Mouse (Mus musculus) stomach, embryonic 14.5 days (tissue): ENCODE results near the gene Ndufs5. TPM values are rescaled to one million over a fixed set of nuclear protein-coding genes. Genes with fewer than 3 reads are reported as not detected.

Experiments used
- ATAC-seq: fragments of 200-750 bp; cut with Nextera tagmentation; 2 replicates; pipeline ENCODE4 v1.8.0; 2017; ENCODE audit warnings: low read depth, moderate TSS enrichment; ENCODE audit not compliant: insufficient number of reproducible peaks, insufficient read depth, low FRiP score
- H3K27ac ChIP-seq: fragments of 300-500 bp; sonication (generic); 2 replicates; pipeline ENCODE4 v1.5.1; 2014; ENCODE audit warnings: mild to moderate bottlenecking, low read length, moderate library complexity, mixed read lengths
- H3K27me3 ChIP-seq: fragments of 300-500 bp; sonication (generic); 2 replicates; pipeline ENCODE4 v1.6.1; 2014; ENCODE audit warnings: low read length, control low read depth, mixed read lengths; ENCODE audit not compliant: control insufficient read depth, insufficient read depth
- H3K36me3 ChIP-seq: fragments of 300-500 bp; sonication (generic); 2 replicates; pipeline ENCODE4 v1.6.1; 2014; ENCODE audit warnings: mild to moderate bottlenecking, control low read depth, low read length, moderate library complexity, mixed read lengths; ENCODE audit not compliant: control insufficient read depth, insufficient read depth
- H3K4me1 ChIP-seq: fragments of 300-500 bp; sonication (generic); 2 replicates; pipeline ENCODE4 v1.6.1; 2014; ENCODE audit warnings: low read length, control low read depth, mixed read lengths; ENCODE audit not compliant: control insufficient read depth, insufficient read depth
- H3K4me2 ChIP-seq: fragments of 300-500 bp; sonication (generic); replicated peaks from 2 replicates; pipeline ENCODE4 v1.6.1; 2014; ENCODE audit warnings: low read depth, low read length, control low read depth
- H3K4me3 ChIP-seq: fragments of 300-500 bp; sonication (generic); 2 replicates; pipeline ENCODE4 v1.5.1; 2014; ENCODE audit warnings: low read depth, low read length, control low read depth
- H3K9ac ChIP-seq: fragments of 300-500 bp; sonication (generic); replicated peaks from 2 replicates; pipeline ENCODE4 v1.6.1; 2014; ENCODE audit warnings: low read depth, mild to moderate bottlenecking, control low read depth, low read length, moderate library complexity, mixed read lengths
- H3K9me3 ChIP-seq: fragments of 300-500 bp; sonication (generic); 2 replicates; pipeline ENCODE4 v1.6.1; 2016; ENCODE audit warnings: low read depth, low read length, control low read depth; ENCODE audit not compliant: control insufficient read depth
- WGBS: fragments of 180-500 bp; shearing (Covaris S2); extraction: QIAGEN DNeasy Blood & Tissue Kit; methylation state at CpG from one replicate; pipeline ENCODE4 v1.1.7; 2014; 5-methylcytosine and 5-hydroxymethylcytosine counted together
- polyA plus RNA-seq: library from polyadenylated mRNA; unstranded; fragments of >200 nt; fragmentation: Nextera tagmentation; extraction: Ambion mirVana; gene quantifications from 2 replicates; pipeline ENCODE4 v1.2.1, GENCODE M21; 2014

The Ndufs5 gene
- polyA plus RNA-seq, 1 experiment from 2014 or later: 346 TPM

DNA sequence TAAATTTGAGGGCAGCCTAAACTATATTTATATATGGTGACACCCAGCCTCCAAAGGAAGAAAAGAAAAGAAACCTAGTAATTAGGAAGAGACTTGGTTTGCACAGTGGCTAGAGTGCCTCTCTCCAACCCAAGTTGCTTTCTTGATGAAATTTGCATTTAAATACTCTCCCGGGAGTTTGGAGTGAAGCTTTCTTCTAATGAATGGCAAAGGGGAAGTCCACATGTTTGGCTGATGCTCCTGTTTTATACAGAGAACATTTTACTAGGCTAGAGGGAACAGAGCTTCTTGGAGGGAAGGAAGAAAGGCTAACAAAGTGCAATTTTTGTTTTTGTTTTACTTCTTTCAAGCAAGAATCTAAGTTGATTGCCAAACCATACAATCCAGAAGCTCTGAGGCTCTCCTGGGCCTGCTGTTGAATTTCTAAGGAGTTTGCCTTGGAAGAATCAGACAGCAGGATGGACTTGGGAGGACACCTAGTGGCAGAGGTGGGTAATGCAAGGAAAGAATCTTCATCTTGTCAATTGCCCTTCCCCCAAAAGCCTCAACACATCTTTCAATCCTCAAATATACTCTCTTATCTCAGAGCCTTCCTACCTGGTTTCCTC, 50.6 kb downstream of the Ndufs5 start:
- Histone ChIP-seq H3K4me1 (peaks cover 18% of the 10 kb centered on the region; the same call in 1 of the 2 replicates), H3K27ac (no peak overlapping the region)
- WGBS: 49% methylated on average over 1 of the region's 1 CpGs

DNA sequence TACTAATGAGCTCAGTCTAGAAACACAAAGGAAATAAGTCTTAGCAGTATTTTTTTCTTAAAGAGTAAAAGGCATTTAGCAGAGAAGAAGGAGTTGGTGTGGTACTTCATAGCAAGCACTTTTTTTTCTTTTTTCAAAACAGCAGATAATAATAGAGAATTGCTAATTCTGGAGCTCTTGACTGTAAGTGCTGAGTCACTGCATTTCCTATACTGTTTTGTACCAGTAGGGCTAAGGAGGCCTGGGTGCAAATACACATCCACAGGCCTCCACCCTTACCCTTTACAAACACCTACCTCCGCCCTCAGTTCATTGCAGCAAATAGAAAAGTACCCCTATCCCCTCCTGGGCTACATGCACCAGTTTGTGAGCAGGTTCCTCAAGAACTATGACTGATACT, 51.5 kb downstream of the Ndufs5 start:
- Histone ChIP-seq H3K4me1 (peaks cover 26% of the 10 kb centered on the region; the same call in 1 of the 2 replicates), H3K9me3 (no peaks in the 10 kb centered on the region), H3K27ac (no peak overlapping the region), H3K27me3 (no peaks in the 10 kb centered on the region), H3K36me3 (no peaks in the 10 kb centered on the region), H3K9ac (no peak overlapping the region), H3K4me3 (no peak overlapping the region), H3K4me2 (no peak overlapping the region)
- no peak for ATAC-seq
- WGBS: 85% methylated on average over 1 of the region's 1 CpGs

More for the DNA sequence above, 50.6 kb downstream of the Ndufs5 start:
- Histone ChIP-seq H3K36me3 (no peaks in the 10 kb centered on the region), H3K9ac (no peak overlapping the region), H3K4me3 (no peak overlapping the region), H3K27me3 (no peaks in the 10 kb centered on the region), H3K9me3 (no peaks in the 10 kb centered on the region), H3K4me2 (no peak overlapping the region)
- no peak for ATAC-seq

DNA sequence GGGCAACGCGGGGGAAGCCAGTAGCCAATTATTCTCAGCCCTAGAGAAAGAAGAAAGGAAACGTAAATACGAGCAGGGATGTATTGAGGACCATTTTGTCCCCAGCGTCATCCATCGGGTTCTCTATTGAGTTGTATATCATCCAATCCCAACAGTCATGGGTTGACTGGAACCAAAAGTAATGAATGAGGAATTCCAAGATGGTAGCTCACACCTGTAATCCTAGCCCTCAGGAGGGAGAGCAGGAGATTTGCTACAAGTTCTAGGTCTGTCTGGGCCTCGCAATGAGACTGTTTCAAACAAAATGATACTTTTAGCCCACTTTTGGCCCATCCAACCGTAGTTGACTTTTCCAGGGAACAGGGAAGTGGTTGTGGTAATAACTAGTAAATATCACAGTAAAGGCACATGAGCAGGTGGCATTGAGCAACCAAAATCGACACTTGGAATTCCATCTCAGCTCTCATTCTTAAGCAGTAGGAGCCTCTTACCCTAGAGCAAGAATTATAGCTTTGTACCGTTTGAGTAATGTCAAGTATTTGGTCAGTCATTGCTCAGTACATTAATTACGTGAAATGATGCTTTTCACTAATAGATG, 52.2 kb downstream of the Ndufs5 start:
- no peak for ATAC-seq
- peak overlapping the region; percentile 76 for H3K4me3 ChIP-seq
- H3K9me3 ChIP-seq: no peaks in the 10 kb centered on the region
- no peaks in the 10 kb centered on the region for H3K27me3 ChIP-seq
- H3K4me1 ChIP-seq: peaks cover 29% of the 10 kb centered on the region; the same call in 1 of the 2 replicates
- H3K36me3 ChIP-seq: no peaks in the 10 kb centered on the region
- peak overlapping the region; percentile 85 for H3K4me2 ChIP-seq
- WGBS: 38% methylated on average over 11 of the region's 11 CpGs
- H3K27ac ChIP-seq: peak overlapping the region; percentile 99
- H3K9ac ChIP-seq: peak overlapping the region; percentile 97

DNA sequence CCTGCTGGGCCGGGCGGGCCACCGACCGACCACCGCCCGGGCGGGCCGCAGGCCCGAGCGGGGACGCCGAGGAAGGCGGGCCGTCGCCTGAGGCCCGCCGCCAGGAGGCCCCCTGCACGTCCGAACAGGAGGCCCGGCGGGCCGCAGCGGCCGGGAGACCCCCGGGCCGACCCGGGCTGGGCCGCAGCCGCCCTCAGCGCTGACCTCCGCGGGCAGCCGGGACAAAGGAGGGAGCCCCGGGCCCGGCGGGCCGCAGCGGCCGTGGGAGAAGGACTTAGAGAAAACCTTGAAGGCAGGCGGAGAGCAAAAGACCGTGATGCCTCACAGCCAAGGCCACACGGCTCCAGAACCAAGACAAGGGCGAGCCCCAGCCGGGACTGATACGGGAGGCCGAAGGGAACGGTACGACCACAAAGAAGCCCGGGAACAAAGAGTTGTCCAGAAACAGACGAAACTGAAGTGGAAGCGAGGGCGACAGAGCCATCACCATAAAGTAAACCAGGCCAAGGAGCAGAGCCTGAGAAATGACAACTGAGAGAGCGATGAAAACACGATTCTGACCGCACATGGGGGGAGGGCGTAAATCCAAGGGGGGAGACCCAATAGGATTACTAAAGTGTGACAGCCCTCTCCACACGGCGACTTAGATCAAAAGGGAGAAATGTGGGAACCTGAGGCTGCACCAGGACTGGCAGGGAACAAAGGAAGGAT, 52.9 kb downstream of the Ndufs5 start:
- Histone ChIP-seq H3K9me3 (no peaks in the 10 kb centered on the region), H3K27ac (peak overlapping the region; percentile 99), H3K4me1 (peaks cover 29% of the 10 kb centered on the region; the same call in 1 of the 2 replicates), H3K36me3 (no peaks in the 10 kb centered on the region), H3K4me3 (peak overlapping the region; percentile 76), H3K9ac (peak overlapping the region; percentile 97), H3K27me3 (no peaks in the 10 kb centered on the region), H3K4me2 (peak overlapping the region; percentile 85)
- ATAC-seq: peak; percentile 8; the same call in 1 of the 2 replicates
- under 1% methylated on average over 50 of the region's 58 CpGs for WGBS

DNA sequence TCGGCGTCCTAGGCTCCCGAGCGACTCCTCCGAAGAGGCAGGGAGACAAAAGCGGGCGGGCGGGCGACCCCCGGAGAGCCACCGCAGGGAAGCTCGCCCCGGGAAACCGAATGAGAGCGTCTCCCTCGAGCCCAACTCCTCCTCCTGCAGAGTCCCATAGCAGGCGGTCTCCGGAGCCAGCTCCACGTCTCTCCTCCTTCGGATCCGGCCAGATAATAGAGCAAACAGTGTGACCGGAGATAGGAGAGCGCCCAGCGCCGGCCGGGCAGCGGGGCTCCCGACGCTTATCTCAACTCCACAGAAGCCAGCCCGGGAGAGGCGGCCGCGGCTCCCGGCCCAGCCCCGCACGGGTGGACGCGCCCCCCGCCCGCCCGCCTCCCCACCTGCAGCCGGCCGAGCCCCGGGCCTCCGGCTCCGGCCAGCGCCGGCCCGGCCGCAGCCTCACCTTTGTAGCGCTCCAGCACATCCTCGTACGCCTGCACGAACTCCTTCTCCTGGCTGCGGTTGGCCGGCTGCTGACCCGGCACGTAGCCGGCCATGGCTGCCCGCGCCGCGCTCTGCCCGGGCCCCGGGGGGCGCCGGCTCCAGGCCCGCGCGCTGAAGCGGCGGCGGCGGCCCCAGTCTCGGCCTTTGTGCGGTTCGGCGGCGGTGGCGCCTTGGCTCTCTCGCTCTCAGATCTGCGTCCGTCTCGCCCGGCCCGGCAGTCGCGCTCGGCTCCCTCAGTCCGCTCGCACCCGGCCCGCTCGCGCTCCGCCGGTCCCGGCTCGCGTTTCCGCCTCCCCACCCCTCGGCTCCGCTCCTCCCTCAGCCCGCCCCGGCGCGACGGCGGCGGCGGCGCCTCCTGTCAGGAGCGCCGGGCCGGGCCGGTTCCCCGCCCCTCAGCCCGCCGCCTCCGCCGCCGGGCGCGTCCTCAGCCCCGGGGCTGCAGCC, 53.7 kb downstream of the Ndufs5 start:
- no peaks in the 10 kb centered on the region for H3K27me3 ChIP-seq
- peak overlapping the region; percentile 76 for H3K4me3 ChIP-seq
- WGBS: under 1% methylated on average over 99 of the region's 125 CpGs
- H3K36me3 ChIP-seq: no peaks in the 10 kb centered on the region
- no peaks in the 10 kb centered on the region for H3K9me3 ChIP-seq
- peak; percentile 85 for ATAC-seq
- peak overlapping the region; percentile 97 for H3K9ac ChIP-seq
- peak overlapping the region; percentile 85 for H3K4me2 ChIP-seq
- H3K4me1 ChIP-seq: peaks cover 29% of the 10 kb centered on the region; the same call in 1 of the 2 replicates
- peak overlapping the region; percentile 99 for H3K27ac ChIP-seq

DNA sequence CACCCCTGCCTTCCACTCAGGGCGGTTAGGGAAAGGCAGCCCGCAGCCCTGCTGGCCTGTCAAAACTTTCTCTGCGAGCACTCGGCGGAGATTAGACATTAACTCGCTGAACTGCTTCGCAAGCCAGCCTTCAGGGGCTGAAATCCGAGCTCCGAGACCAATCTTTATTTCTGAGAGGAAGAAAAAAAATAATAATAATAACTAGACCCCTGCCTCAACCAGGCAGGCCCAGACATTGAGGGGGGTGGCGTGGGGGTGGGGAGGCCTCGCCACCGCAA, 54.4 kb downstream of the Ndufs5 start:
- WGBS: 2% methylated on average over 12 of the region's 12 CpGs
- Histone ChIP-seq H3K9ac (peak overlapping the region; percentile 97), H3K9me3 (no peaks in the 10 kb centered on the region), H3K4me1 (peaks cover 29% of the 10 kb centered on the region; the same call in 1 of the 2 replicates), H3K36me3 (no peaks in the 10 kb centered on the region), H3K27me3 (no peaks in the 10 kb centered on the region), H3K4me3 (peak overlapping the region; percentile 76), H3K27ac (peak overlapping the region; percentile 99), H3K4me2 (peak overlapping the region; percentile 85)
- ATAC-seq: no peak

DNA sequence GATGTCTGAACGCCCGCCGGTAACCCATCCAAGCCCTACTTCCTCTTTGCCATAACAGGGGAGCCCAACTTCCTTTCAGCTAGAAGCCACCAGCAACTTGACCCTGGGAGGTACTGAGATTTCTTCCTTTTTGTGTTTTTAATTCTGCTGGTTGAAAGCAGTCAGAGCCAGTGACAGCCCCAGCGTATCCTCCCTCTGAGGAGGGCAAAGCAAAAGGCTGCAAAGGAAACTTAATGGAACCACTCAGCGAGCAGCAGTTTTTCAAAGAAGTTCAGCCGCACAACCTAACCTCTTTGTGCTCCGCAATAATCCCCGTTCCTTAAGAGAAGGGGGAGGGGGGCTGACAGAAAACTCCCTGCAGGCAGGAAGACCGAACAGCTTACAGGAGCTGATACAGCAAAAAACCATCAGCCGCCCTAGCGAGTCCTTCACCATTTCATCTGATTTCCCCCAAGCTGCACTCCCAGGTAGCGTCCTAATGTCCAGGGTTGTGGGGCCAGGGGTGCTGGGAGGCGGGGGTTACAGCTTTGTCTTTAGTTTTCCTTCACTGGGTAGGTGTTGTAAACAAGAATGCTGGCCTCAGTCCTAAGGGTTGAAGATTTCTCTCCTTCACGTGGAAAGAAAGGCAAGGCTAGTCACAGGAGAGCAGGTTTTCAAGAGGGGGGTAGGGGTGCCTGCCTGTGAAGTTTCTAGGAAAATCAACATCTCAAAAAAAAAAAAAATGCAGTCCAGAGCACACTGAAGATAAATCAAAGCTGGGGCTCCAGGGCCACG, 54.9 kb downstream of the Ndufs5 start:
- Histone ChIP-seq H3K4me3 (peak overlapping the region; percentile 76), H3K27ac (peak overlapping the region; percentile 99), H3K27me3 (no peaks in the 10 kb centered on the region)

More for the DNA sequence above, 54.9 kb downstream of the Ndufs5 start:
- Histone ChIP-seq H3K9ac (peak overlapping the region; percentile 97; the same call in 1 of the 2 replicates), H3K4me2 (peak overlapping the region; percentile 85), H3K9me3 (no peaks in the 10 kb centered on the region), H3K36me3 (no peaks in the 10 kb centered on the region), H3K4me1 (peaks cover 29% of the 10 kb centered on the region; the same call in 1 of the 2 replicates)
- WGBS: 4% methylated on average over 15 of the region's 15 CpGs
- ATAC-seq: no peak
